Mouse (Mus musculus) C2C12 (cell line): ENCODE results near the gene Hsd3b7. TPM values are rescaled to one million over a fixed set of nuclear protein-coding genes. Genes with fewer than 3 reads are reported as not detected.

Experiments
- H3K27me3 ChIP-seq: one replicate; pipeline ENCODE4 v1.6.1; 2011; ENCODE audit not compliant: control insufficient read depth, insufficient read depth, insufficient read length
- H3K36me3 ChIP-seq: one replicate; pipeline ENCODE4 v1.6.1; 2011; ENCODE audit not compliant: control insufficient read depth, insufficient read depth
- H3K4me3 ChIP-seq: one replicate; pipeline ENCODE4 v1.5.1; 2011; ENCODE audit warnings: mild to moderate bottlenecking, control low read depth; ENCODE audit not compliant: poor library complexity, insufficient read depth, severe bottlenecking
- H3K79me2 ChIP-seq: one replicate; pipeline ENCODE4 v1.6.1; 2011; ENCODE audit not compliant: control insufficient read depth, insufficient read depth
- H3K79me3 ChIP-seq: one replicate; pipeline ENCODE4 v1.6.1; 2011; ENCODE audit warnings: low read depth, control low read depth
- H3ac ChIP-seq: one replicate; pipeline ENCODE3; 2011; ENCODE audit warnings: low read depth; ENCODE audit not compliant: control insufficient read depth, insufficient read length
- CEBPB ChIP-seq: IDR thresholded peaks from one replicate; pipeline ENCODE4 v1.6.1; 2011; ENCODE audit warnings: low read depth, mild to moderate bottlenecking, control low read depth, moderate library complexity
- CTCF ChIP-seq: IDR thresholded peaks from one replicate; pipeline ENCODE4 v1.5.1; 2011; ENCODE audit not compliant: control insufficient read depth, insufficient read depth, insufficient read length
- FOSL1 ChIP-seq: IDR thresholded peaks from one replicate; pipeline ENCODE4 v1.8.0; 2011; ENCODE audit warnings: mild to moderate bottlenecking, low read length; ENCODE audit not compliant: poor library complexity, insufficient read depth, severe bottlenecking
- MAX ChIP-seq: IDR thresholded peaks from one replicate; pipeline ENCODE4 v1.6.1; 2011; ENCODE audit warnings: mild to moderate bottlenecking, control low read depth
- MYOD1 ChIP-seq: IDR thresholded peaks from one replicate; pipeline ENCODE4 v1.6.1; 2011; ENCODE audit warnings: low read depth; ENCODE audit not compliant: control insufficient read depth, insufficient read length
- MYOG ChIP-seq: IDR thresholded peaks from one replicate; pipeline ENCODE4 v1.6.1; 2011; ENCODE audit not compliant: control insufficient read depth, insufficient read length; ENCODE audit errors: extremely low read depth
- USF1 ChIP-seq: IDR thresholded peaks from one replicate; pipeline ENCODE4 v1.6.1; 2011; ENCODE audit warnings: low read depth, mild to moderate bottlenecking, control low read depth, moderate library complexity
- polyA plus RNA-seq: library from polyadenylated mRNA; unstranded; fragments of >200 nt; fragmentation: generic; extraction: Trizol; gene quantifications from one replicate; pipeline ENCODE4 v1.2.1, GENCODE M21; 2012; ENCODE audit warnings: missing spikeins

Gene Hsd3b7
- polyA plus RNA-seq, 1 experiment = 8.3 TPM

DNA sequence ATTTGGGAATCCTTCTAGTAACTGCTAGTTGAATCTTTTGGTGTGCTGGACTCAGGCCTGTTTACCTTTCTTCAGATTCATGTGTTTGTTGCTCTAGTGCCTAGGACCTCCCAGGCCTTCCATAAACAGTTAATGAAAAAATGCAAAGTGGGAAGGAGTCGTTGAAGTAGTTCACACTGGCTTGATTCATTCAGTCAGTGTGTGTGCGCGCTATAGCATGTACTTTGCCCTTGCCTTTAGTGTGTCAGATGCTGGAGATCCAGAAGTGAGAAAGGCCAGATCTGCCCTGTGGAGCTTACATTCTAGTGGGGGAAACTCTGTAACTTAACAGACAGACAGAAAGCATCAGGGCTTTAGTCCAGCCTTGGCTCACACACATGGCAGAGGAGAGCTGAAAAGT is 39.9 kb upstream of the Hsd3b7 start:
- H3ac ChIP-seq = no peak overlapping the region
- no peak for TF ChIP-seq CTCF
- TF ChIP-seq CEBPB = no peak
- H3K4me3 ChIP-seq = no peak overlapping the region
- peaks cover 2% of the 10 kb centered on the region for H3K79me2 ChIP-seq
- H3K79me3 ChIP-seq = no peaks in the 10 kb centered on the region
- no peaks in the 10 kb centered on the region for H3K27me3 ChIP-seq
- H3K36me3 ChIP-seq = peaks cover 36% of the 10 kb centered on the region

GRCm38 (mm10) chr7:127761026-127761425 is 39.4 kb upstream of the Hsd3b7 start:
- Histone ChIP-seq H3K27me3 (no peaks in the 10 kb centered on the region), H3K79me3 (no peaks in the 10 kb centered on the region), H3K4me3 (no peak overlapping the region), H3K36me3 (peaks cover 42% of the 10 kb centered on the region), H3ac (no peak overlapping the region), H3K79me2 (no peaks in the 10 kb centered on the region)
- TF ChIP-seq CTCF (peak; percentile 74), FOSL1 (no peak)

- no peaks in the 10 kb centered on the region for H3K79me3 ChIP-seq
- TF ChIP-seq MYOD1 = no peak
- TF ChIP-seq MYOG = no peak
- no peak for TF ChIP-seq CEBPB
- TF ChIP-seq CTCF = no peak
- TF ChIP-seq USF1 = no peak
- no peak for TF ChIP-seq MAX
- no peak for TF ChIP-seq FOSL1
- no peaks in the 10 kb centered on the region for H3K79me2 ChIP-seq
- peaks cover 43% of the 10 kb centered on the region for H3K36me3 ChIP-seq
- H3K27me3 ChIP-seq = no peaks in the 10 kb centered on the region
- H3K4me3 ChIP-seq = no peak overlapping the region
- no peak overlapping the region for H3ac ChIP-seq
Measured at GRCm38 (mm10) chr7:127763642-127764041, 36.8 kb upstream of the Hsd3b7 start.

- H3ac ChIP-seq = no peak overlapping the region
- TF ChIP-seq CEBPB = no peak
- TF ChIP-seq MYOD1 = no peak
- TF ChIP-seq USF1 = no peak
- TF ChIP-seq CTCF = no peak
- TF ChIP-seq MAX = no peak
- no peak for TF ChIP-seq MYOG
- no peak for TF ChIP-seq FOSL1
- H3K36me3 ChIP-seq = peaks cover 43% of the 10 kb centered on the region
Measured at GRCm38 (mm10) chr7:127765756-127766155, 34.6 kb upstream of the Hsd3b7 start.

DNA sequence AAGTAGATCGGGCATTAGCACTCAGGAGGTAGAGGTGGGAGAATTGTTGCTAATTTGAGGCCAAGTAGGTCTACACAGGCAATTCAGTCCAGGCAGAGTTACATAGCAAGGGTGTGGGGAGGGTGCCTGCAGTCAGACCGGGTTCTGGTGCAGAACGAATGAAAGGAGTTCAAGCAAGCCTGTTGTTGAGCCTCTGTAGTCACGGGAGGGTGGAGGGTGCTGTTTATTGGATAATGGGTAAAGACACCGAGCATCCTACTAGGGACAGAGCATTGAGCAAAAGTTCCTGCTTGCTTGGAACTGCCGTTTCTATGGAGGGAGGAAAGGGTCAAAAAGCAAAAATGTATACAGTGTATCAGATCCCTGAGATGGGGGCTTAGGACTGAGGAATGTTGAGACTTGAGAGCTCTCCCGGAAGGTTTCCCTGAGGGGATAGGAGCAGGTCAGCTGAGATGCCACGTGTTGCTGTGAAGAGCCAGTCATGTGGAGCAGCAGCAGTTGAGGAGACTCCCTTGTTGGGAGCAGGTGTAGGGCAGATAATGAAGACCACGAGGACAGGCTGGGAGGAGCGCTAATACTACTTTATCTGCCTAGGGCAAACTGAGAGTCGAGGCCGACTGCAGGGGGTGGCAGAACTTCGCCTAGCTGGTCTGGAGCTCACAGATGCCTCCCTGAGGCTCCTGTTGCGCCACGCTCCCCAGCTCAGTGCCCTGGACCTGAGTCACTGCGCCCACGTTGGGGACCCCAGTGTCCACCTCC is 33.4 kb upstream of the Hsd3b7 start:
- Histone ChIP-seq H3K36me3 (peaks cover 37% of the 10 kb centered on the region), H3K4me3 (no peak overlapping the region), H3K79me3 (no peaks in the 10 kb centered on the region), H3K79me2 (peaks cover 12% of the 10 kb centered on the region), H3K27me3 (no peaks in the 10 kb centered on the region), H3ac (no peak overlapping the region)
- no peak for TF ChIP-seq CTCF

More at GRCm38 (mm10) chr7:127765756-127766155, 34.6 kb upstream of the Hsd3b7 start:
- H3K79me3 ChIP-seq = no peaks in the 10 kb centered on the region
- H3K4me3 ChIP-seq = no peak overlapping the region
- peaks cover 7% of the 10 kb centered on the region for H3K79me2 ChIP-seq
- no peaks in the 10 kb centered on the region for H3K27me3 ChIP-seq

GRCm38 (mm10) chr7:127767671-127768345 is 32.6 kb upstream of the Hsd3b7 start:
- Histone ChIP-seq H3K79me3 (no peaks in the 10 kb centered on the region), H3ac (no peak overlapping the region), H3K79me2 (peaks cover 12% of the 10 kb centered on the region), H3K4me3 (no peak overlapping the region), H3K36me3 (peaks cover 32% of the 10 kb centered on the region), H3K27me3 (no peaks in the 10 kb centered on the region)
- TF ChIP-seq CEBPB (no peak), MYOD1 (no peak)
